Comparison of ENCODE assay signal across 8 mouse cellular contexts in genomic region chr12:64965124-64966026, GRCm38 (mm10). TPM values are rescaled to one million over a fixed set of nuclear protein-coding genes. Genes with fewer than 3 reads are reported as not detected.
DNase-seq lines count a peak whose midpoint lies in the region; ATAC-seq and TF ChIP-seq lines count a peak whose summit lies in the region.

Gene Klhl28, minus strand, starts transcription at chr12:64965534.
Gene Togaram1, plus strand, starts transcription at chr12:64965804.

- peak; percentile 100 for DNase-seq in brain, embryonic 14.5 days (ENCODE audit: low read depth)
- peak; percentile 99 for DNase-seq in liver, adult 2 months (ENCODE audit: extremely low read depth, low read depth, low spot score)
- DNase-seq in splenic B cell, adult 2 months (ENCODE audit: low read depth, low spot score), result peak; percentile 99

- H3K4me3 ChIP-seq in C2C12 (ENCODE audit: insufficient read depth, poor library complexity, severe bottlenecking), result peak within 1 kb of the TSS; percentile 88
- H3K4me3 ChIP-seq in erythroblast, embryonic 14.5 days (replicated peaks), result peak within 1 kb of the TSS; percentile 99
- H3K4me3 ChIP-seq in heart, embryonic 11.5 days (ENCODE audit: low read depth, low read length), result peak within 1 kb of the TSS; percentile 91
- peak within 1 kb of the TSS; percentile 79 for H3K4me3 ChIP-seq in kidney, embryonic 16.5 days (ENCODE audit: low read length)
- H3K4me3 ChIP-seq in liver, adult 2 months (ENCODE audit: insufficient read depth, low read depth, low read length), result peak within 1 kb of the TSS; percentile 81
- H3K4me3 ChIP-seq in myocyte, result peak within 1 kb of the TSS; percentile 95

- peak within 1 kb of the TSS; percentile 92 for H3K9ac ChIP-seq in heart, embryonic 11.5 days (ENCODE audit: low read depth, low read length)
- peak within 1 kb of the TSS; percentile 96 for H3K9ac ChIP-seq in kidney, embryonic 16.5 days (replicated peaks; ENCODE audit: low read length)
- peak within 1 kb of the TSS; percentile 84 for H3K9ac ChIP-seq in liver, adult 2 months (ENCODE audit: low read depth, low read length)

- H3ac ChIP-seq in C2C12 (ENCODE audit: control insufficient read depth, insufficient read length, low read depth), result peak within 1 kb of the TSS; percentile 97
- peak within 1 kb of the TSS; percentile 24 for H3ac ChIP-seq in myocyte (ENCODE audit: control insufficient read depth, insufficient read length)

- peaks cover 48% of the 10 kb centered on the region for H3K4me1 ChIP-seq in erythroblast, embryonic 14.5 days (ENCODE audit: control insufficient read depth)
- no peaks in the 10 kb centered on the region; the same call in 1 of the 2 replicates for H3K4me1 ChIP-seq in heart, embryonic 11.5 days (ENCODE audit: control insufficient read depth, insufficient read depth, low read length)
- H3K4me1 ChIP-seq in kidney, embryonic 16.5 days (ENCODE audit: insufficient read depth, low read length), result peaks cover 21% of the 10 kb centered on the region
- peaks cover 8% of the 10 kb centered on the region for H3K4me1 ChIP-seq in liver, adult 2 months (ENCODE audit: control insufficient read depth, insufficient read depth, low read length)

- H3K27me3 ChIP-seq in C2C12 (ENCODE audit: control insufficient read depth, insufficient read depth, insufficient read length) (no peaks in the 10 kb centered on the region), myocyte (ENCODE audit: control insufficient read depth, insufficient read depth, insufficient read length) (no peaks in the 10 kb centered on the region)
- H3K27me3 ChIP-seq in erythroblast, embryonic 14.5 days (ENCODE audit: control insufficient read depth), result no peaks in the 10 kb centered on the region
- no peaks in the 10 kb centered on the region for H3K27me3 ChIP-seq in heart, embryonic 11.5 days (ENCODE audit: control insufficient read depth, insufficient read depth, low read length)
- H3K27me3 ChIP-seq in kidney, embryonic 16.5 days (ENCODE audit: insufficient read depth, low read length), result no peaks in the 10 kb centered on the region
- H3K27me3 ChIP-seq in liver, adult 2 months (ENCODE audit: control insufficient read depth, insufficient read depth, low read length), result no peaks in the 10 kb centered on the region
- no peaks in the 10 kb centered on the region for H3K27me3 ChIP-seq in splenic B cell, adult 2 months (ENCODE audit: control insufficient read depth, insufficient read depth, low read length, poor library complexity, severe bottlenecking)

- peak within 1 kb of the TSS; percentile 97 for H3K4me2 ChIP-seq in heart, embryonic 11.5 days
- peak within 1 kb of the TSS; percentile 95 for H3K4me2 ChIP-seq in kidney, embryonic 16.5 days (replicated peaks; ENCODE audit: low read depth, low read length)
- H3K4me2 ChIP-seq in myocyte (ENCODE audit: low read depth), result peak within 1 kb of the TSS; percentile 98

- H3K36me3 ChIP-seq in C2C12 (ENCODE audit: control insufficient read depth, insufficient read depth), result peaks cover 5% of the 10 kb centered on the region
- H3K36me3 ChIP-seq in erythroblast, embryonic 14.5 days (ENCODE audit: control insufficient read depth), result no peaks in the 10 kb centered on the region
- H3K36me3 ChIP-seq in heart, embryonic 11.5 days (ENCODE audit: control insufficient read depth, insufficient read depth, low read length), result no peaks in the 10 kb centered on the region
- H3K36me3 ChIP-seq in kidney, embryonic 16.5 days (ENCODE audit: insufficient read depth, low read length), result no peaks in the 10 kb centered on the region
- no peaks in the 10 kb centered on the region for H3K36me3 ChIP-seq in liver, adult 2 months (ENCODE audit: control insufficient read depth, insufficient read depth, low read length)
- H3K36me3 ChIP-seq in myocyte (ENCODE audit: control insufficient read depth, insufficient read depth), result peaks cover under 1% of the 10 kb centered on the region
- H3K36me3 ChIP-seq in splenic B cell, adult 2 months (ENCODE audit: control insufficient read depth, insufficient read depth, low read length, poor library complexity, severe bottlenecking), result no peaks in the 10 kb centered on the region

- TF ChIP-seq POLR2A in brain, embryonic 14.5 days (IDR thresholded peaks at IDR 0.05; ENCODE audit: borderline replicate concordance, extremely low read depth, insufficient read depth, insufficient read length, poor library complexity, severe bottlenecking), result peak; percentile 86; the same call in 1 of the 2 replicates
- TF ChIP-seq POLR2A in liver, adult 2 months (IDR thresholded peaks at IDR 0.05; ENCODE audit: extremely low read depth, insufficient read depth, low read length), result peak; percentile 81
- peak; percentile 80 for TF ChIP-seq POLR2A in myocyte (IDR thresholded peaks at IDR 0.05; ENCODE audit: insufficient read length, low read depth)

- no peaks in the 10 kb centered on the region for H3K9me3 ChIP-seq in erythroblast, embryonic 14.5 days (ENCODE audit: control insufficient read depth, low read length)
- H3K9me3 ChIP-seq in heart, embryonic 11.5 days (replicated peaks; ENCODE audit: control insufficient read depth, low read length), result no peaks in the 10 kb centered on the region
- H3K9me3 ChIP-seq in kidney, embryonic 16.5 days (ENCODE audit: low read length), result no peaks in the 10 kb centered on the region

- peak within 1 kb of the TSS; percentile 90 for H3K27ac ChIP-seq in heart, embryonic 11.5 days (ENCODE audit: low read depth, low read length)
- H3K27ac ChIP-seq in kidney, embryonic 16.5 days (ENCODE audit: low read length), result peak within 1 kb of the TSS; percentile 94
- peak within 1 kb of the TSS; percentile 37 for H3K27ac ChIP-seq in liver, adult 2 months (replicated peaks; ENCODE audit: insufficient read depth, low read depth, low read length)

- WGBS in heart, embryonic 11.5 days (ENCODE audit: insufficient replicate concordance), result 0% methylated on average over 45 of the region's 45 CpGs
- under 1% methylated on average over 45 of the region's 45 CpGs for WGBS in kidney, embryonic 16.5 days
- WGBS in liver, adult 2 months, result 0% methylated on average over 45 of the region's 45 CpGs

- H3K79me2 ChIP-seq in C2C12 (ENCODE audit: control insufficient read depth, insufficient read depth) (peaks cover 74% of the 10 kb centered on the region), myocyte (ENCODE audit: control insufficient read depth, insufficient read depth) (peaks cover 88% of the 10 kb centered on the region)
- H3K79me2 ChIP-seq in liver, adult 2 months (ENCODE audit: control insufficient read depth, insufficient read depth, low read length), result no peaks in the 10 kb centered on the region; the same call in 1 of the 2 replicates

- TF ChIP-seq CTCF in C2C12 (IDR thresholded peaks at IDR 0.05; ENCODE audit: control insufficient read depth, insufficient read depth, insufficient read length), result no peak
- no peak for TF ChIP-seq CTCF in brain, embryonic 14.5 days (IDR thresholded peaks at IDR 0.05; ENCODE audit: borderline replicate concordance, extremely low read depth, insufficient read depth, insufficient read length)
- no peak for TF ChIP-seq CTCF in liver, adult 2 months (IDR thresholded peaks at IDR 0.05; ENCODE audit: low read depth, low read length)

- peak; percentile 100 for ATAC-seq in heart, embryonic 11.5 days (replicated peaks; ENCODE audit: insufficient number of reproducible peaks, low FRiP score, low TSS enrichment)
- ATAC-seq in kidney, embryonic 16.5 days (ENCODE audit: low FRiP score, low TSS enrichment), result peak; percentile 99

- peaks cover 69% of the 10 kb centered on the region for H3K79me3 ChIP-seq in C2C12 (ENCODE audit: low read depth)

TF ChIP-seq in C2C12, 6 proteins besides CTCF, POLR2A, EP300 and RAD21:
- TF ChIP-seq USF1 (IDR thresholded peaks at IDR 0.05; ENCODE audit: low read depth) (peak; percentile 99), MAX (IDR thresholded peaks at IDR 0.05) (peak; percentile 66), CEBPB (IDR thresholded peaks at IDR 0.05; ENCODE audit: low read depth) (no peak)

TF ChIP-seq in myocyte, 11 proteins besides CTCF, POLR2A, EP300 and RAD21:
- peak; percentile 74 for TF ChIP-seq POLR2AphosphoS2 (IDR thresholded peaks at IDR 0.05; ENCODE audit: insufficient read length, low read depth)
- TF ChIP-seq CEBPB (IDR thresholded peaks at IDR 0.05; ENCODE audit: insufficient read depth, poor library complexity, severe bottlenecking), result no peak
- TF ChIP-seq MYOD1 (IDR thresholded peaks at IDR 0.05; ENCODE audit: control insufficient read depth in 1 of 3, insufficient read length in 2 of 3, low read depth in 2 of 3), result no peak
- peak; percentile 77 for TF ChIP-seq SRF (IDR thresholded peaks at IDR 0.05; ENCODE audit: control insufficient read depth, insufficient read length, low read depth)
- TF ChIP-seq USF1 (IDR thresholded peaks at IDR 0.05; ENCODE audit: low read depth), result peak; percentile 99
- no peak for TF ChIP-seq REST (IDR thresholded peaks at IDR 0.05; ENCODE audit: insufficient read depth, insufficient read length)
- no peak for TF ChIP-seq MYOG (IDR thresholded peaks at IDR 0.05; ENCODE audit: control insufficient read depth in 1 of 3, insufficient read depth in 1 of 3, insufficient read length in 2 of 3, low read depth in 2 of 3)
- TF ChIP-seq MAX (IDR thresholded peaks at IDR 0.05; ENCODE audit: low read depth), result peak; percentile 5
- no peak for TF ChIP-seq TCF12 (IDR thresholded peaks at IDR 0.05; ENCODE audit: insufficient read depth, poor library complexity, severe bottlenecking)
- TF ChIP-seq E2F4 (IDR thresholded peaks at IDR 0.05; ENCODE audit: insufficient read depth), result no peak
- no peak for TF ChIP-seq TCF3 (IDR thresholded peaks at IDR 0.05; ENCODE audit: insufficient read length, low read depth)

RNA-seq across cellular contexts. Expression of gene Klhl28, which starts in this region (rescaled TPM):
- polyA plus RNA-seq in C2C12 (2012; fragmentation: generic; extraction: Trizol), result 0.77 TPM
- polyA plus RNA-seq in brain, embryonic 14.5 days (2012; rRNA removed), result 12.6 and 14.6 TPM in 2 replicates
- 0.02 and 0.03 TPM in 2 replicates for polyA plus RNA-seq in erythroblast, embryonic 14.5 days (2012)
- polyA plus RNA-seq in heart, embryonic 11.5 days (2014; fragmentation: Nextera tagmentation; extraction: Ambion mirVana), result 9.3 and 12.2 TPM in 2 replicates
- polyA plus RNA-seq in kidney, embryonic 16.5 days (2015; fragmentation: Nextera tagmentation; extraction: Ambion mirVana), result 9.0 and 10.4 TPM in 2 replicates
- 5.8 and 6.2 TPM in 2 replicates for total RNA-seq in liver, adult 2 months (2014; rRNA removed)
- 0.81 and 1.6 TPM in 2 replicates for polyA plus RNA-seq in liver, adult 2 months (2012; rRNA removed)
- polyA plus RNA-seq in myocyte (2012; fragmentation: generic; extraction: Trizol), result 1.9 TPM

RNA-seq across cellular contexts. Expression of gene Togaram1, which starts in this region (rescaled TPM):
- polyA plus RNA-seq in C2C12 (2012; fragmentation: generic; extraction: Trizol) (3.9 TPM), myocyte (2012; fragmentation: generic; extraction: Trizol) (3.5 TPM)
- polyA plus RNA-seq in brain, embryonic 14.5 days (2012; rRNA removed), result 12.2 and 14.6 TPM in 2 replicates
- polyA plus RNA-seq in erythroblast, embryonic 14.5 days (2012), result 0.03 and 0.05 TPM in 2 replicates
- polyA plus RNA-seq in heart, embryonic 11.5 days (2014; fragmentation: Nextera tagmentation; extraction: Ambion mirVana), result 21.5 and 22.4 TPM in 2 replicates
- 28.7 and 32.0 TPM in 2 replicates for polyA plus RNA-seq in kidney, embryonic 16.5 days (2015; fragmentation: Nextera tagmentation; extraction: Ambion mirVana)
- 14.4 and 14.6 TPM in 2 replicates for total RNA-seq in liver, adult 2 months (2014; rRNA removed)
- 2.0 and 2.2 TPM in 2 replicates for polyA plus RNA-seq in liver, adult 2 months (2012; rRNA removed)

Comparison
In these comparisons a context has a peak if more than half of its experiments do, and no peak if none do; other contexts are left out.
1. Peak in every context shown above with its lines: DNase-seq, ATAC-seq, H3K4me3 ChIP-seq and H3K27ac ChIP-seq.
2. H3K27ac ChIP-seq: peak in every context shown above with its lines; median percentile 94 in kidney, embryonic 16.5 days; 90 in heart, embryonic 11.5 days; 37 in liver, adult 2 months.